Mouse (Mus musculus) thymus, adult 2 months (tissue): ENCODE measurements around the gene Slc15a3. TPM values are rescaled to one million over a fixed set of nuclear protein-coding genes. Genes with fewer than 3 reads are reported as not detected.

Experiments used
- DNase-seq: peaks from one replicate; pipeline ENCODE4 v3.0.0; 2021
- H3K27ac ChIP-seq: fragments of 200-500 bp; 2 replicates; pipeline ENCODE4 v1.5.1; 2012; ENCODE audit warnings: low read length, control low read depth; ENCODE audit not compliant: control insufficient read depth, insufficient read depth
- H3K27me3 ChIP-seq: fragments of 200-500 bp; 2 replicates; pipeline ENCODE4 v1.6.1; 2012; ENCODE audit warnings: mild to moderate bottlenecking, low read length, moderate library complexity, mixed read lengths; ENCODE audit not compliant: control insufficient read depth, insufficient read depth
- H3K36me3 ChIP-seq: fragments of 200-500 bp; 2 replicates; pipeline ENCODE4 v1.6.1; 2012; ENCODE audit warnings: mild to moderate bottlenecking, low read length, moderate library complexity; ENCODE audit not compliant: control insufficient read depth, insufficient read depth
- H3K4me1 ChIP-seq: fragments of 200-500 bp; replicated peaks from 2 replicates; pipeline ENCODE4 v1.6.1; 2012; ENCODE audit warnings: low read length; ENCODE audit not compliant: control insufficient read depth, insufficient read depth
- H3K4me3 ChIP-seq: fragments of 200-500 bp; 2 replicates; pipeline ENCODE4 v1.5.1; 2012; ENCODE audit warnings: mild to moderate bottlenecking, low read length, control low read depth, moderate library complexity; ENCODE audit not compliant: control insufficient read depth, insufficient read depth
- CTCF ChIP-seq: fragments of 200-500 bp; IDR thresholded peaks from 2 replicates; pipeline ENCODE4 v1.5.1; 2012; ENCODE audit warnings: mild to moderate bottlenecking, control low read depth, low read length, moderate library complexity, borderline replicate concordance; ENCODE audit not compliant: control insufficient read depth, poor library complexity, insufficient read depth; ENCODE audit errors: extremely low read depth
- POLR2A ChIP-seq: fragments of 200-500 bp; IDR thresholded peaks from 2 replicates; pipeline ENCODE4 v1.6.1; 2012; ENCODE audit warnings: mild to moderate bottlenecking, low read length, control low read depth, moderate library complexity; ENCODE audit not compliant: control insufficient read depth, poor library complexity, insufficient read depth; ENCODE audit errors: extremely low read depth
- WGBS: fragments of 180-500 bp; shearing (Covaris S2); methylation state at CpG from one replicate; pipeline ENCODE4 v1.1.7; 2018; 5-methylcytosine and 5-hydroxymethylcytosine counted together
- polyA plus RNA-seq: library from polyadenylated mRNA; depleted of rRNA; stranded (reverse); fragments of >200 nt; gene quantifications from 2 replicates; pipeline ENCODE4 v1.2.3, GENCODE M21; 2012

The Slc15a3 gene
- polyA plus RNA-seq, 1 experiment: 29.7 TPM

DNA sequence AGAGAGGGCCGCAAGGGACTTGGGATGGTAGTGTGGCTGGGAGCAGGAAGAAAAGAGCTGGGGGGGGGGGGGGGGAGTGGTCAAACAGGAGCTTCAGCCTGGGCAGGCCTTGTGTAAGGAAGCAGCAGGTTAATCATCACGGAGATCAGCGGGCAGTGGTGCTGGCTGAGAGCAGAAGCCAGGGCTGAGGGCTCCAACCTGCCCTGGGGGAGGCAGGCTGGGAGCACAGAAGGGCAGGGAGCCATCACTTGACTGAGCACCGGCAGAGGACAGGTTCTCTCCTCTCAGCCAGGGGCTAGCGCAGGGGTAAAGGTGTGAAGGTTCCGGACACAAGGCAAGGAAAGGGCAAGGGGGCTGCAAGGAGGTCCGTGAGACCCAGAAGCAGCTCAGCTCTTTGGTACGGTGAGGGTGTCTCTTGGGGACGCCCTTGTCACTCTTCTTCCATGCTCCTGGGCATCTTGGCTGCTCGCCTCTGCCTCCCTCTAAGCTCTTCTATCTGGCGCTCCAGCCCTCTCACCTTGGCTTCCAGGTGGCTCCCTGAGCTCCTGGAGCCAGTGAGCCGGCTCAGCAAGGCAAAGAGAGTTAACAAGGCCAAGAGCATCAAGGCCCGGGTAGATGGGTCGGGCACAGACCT lies 31.9 kb downstream of the Slc15a3 start:
- Histone ChIP-seq H3K4me3 (no peak overlapping the region), H3K27ac (no peak overlapping the region), H3K27me3 (peaks cover 4% of the 10 kb centered on the region; the same call in 1 of the 2 replicates), H3K36me3 (peaks cover 8% of the 10 kb centered on the region; the same call in 1 of the 2 replicates), H3K4me1 (peaks cover 9% of the 10 kb centered on the region; the same call in 1 of the 2 replicates)
- 94% methylated on average over 14 of the region's 14 CpGs for WGBS
- TF ChIP-seq POLR2A: no peak
- no peak for TF ChIP-seq CTCF
- no peak for DNase-seq

DNA sequence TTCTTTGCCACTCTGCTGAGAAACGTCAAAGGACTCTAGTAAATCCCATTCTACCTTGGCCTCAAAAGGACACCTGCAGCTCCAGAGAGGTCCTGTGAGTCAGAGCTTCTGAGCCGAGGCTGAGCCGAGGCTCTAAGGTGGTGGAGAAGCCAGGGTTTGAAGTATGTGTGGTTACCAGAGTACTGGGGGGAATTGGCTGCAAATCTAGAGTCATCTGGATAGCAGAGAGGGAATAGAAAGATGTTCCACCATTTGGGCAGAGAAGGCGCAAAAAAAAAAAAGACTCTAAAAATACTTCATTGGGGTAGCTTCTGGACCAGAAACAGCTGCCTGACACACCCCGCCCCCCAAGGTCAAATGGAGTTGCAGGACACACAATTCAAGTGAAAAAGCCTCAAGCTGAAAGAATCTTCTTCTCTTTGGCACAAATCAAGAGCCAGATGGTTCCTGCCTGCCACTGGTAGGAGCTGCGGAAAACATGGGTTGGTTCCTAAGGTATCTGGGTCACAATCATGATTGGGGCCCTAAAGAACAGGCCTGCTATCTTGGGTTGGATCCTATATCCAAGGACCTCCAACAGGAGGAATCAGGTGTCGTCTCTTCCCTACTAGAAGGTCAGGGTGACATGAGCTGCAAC lies 38.8 kb downstream of the Slc15a3 start:
- Histone ChIP-seq H3K36me3 (peaks cover 3% of the 10 kb centered on the region; the same call in 1 of the 2 replicates), H3K4me3 (no peak overlapping the region), H3K27ac (no peak overlapping the region), H3K27me3 (no peaks in the 10 kb centered on the region), H3K4me1 (peaks cover 16% of the 10 kb centered on the region)
- no peak for DNase-seq
- 92% methylated on average over 7 of the region's 7 CpGs for WGBS
- TF ChIP-seq POLR2A (no peak), CTCF (no peak)

DNA sequence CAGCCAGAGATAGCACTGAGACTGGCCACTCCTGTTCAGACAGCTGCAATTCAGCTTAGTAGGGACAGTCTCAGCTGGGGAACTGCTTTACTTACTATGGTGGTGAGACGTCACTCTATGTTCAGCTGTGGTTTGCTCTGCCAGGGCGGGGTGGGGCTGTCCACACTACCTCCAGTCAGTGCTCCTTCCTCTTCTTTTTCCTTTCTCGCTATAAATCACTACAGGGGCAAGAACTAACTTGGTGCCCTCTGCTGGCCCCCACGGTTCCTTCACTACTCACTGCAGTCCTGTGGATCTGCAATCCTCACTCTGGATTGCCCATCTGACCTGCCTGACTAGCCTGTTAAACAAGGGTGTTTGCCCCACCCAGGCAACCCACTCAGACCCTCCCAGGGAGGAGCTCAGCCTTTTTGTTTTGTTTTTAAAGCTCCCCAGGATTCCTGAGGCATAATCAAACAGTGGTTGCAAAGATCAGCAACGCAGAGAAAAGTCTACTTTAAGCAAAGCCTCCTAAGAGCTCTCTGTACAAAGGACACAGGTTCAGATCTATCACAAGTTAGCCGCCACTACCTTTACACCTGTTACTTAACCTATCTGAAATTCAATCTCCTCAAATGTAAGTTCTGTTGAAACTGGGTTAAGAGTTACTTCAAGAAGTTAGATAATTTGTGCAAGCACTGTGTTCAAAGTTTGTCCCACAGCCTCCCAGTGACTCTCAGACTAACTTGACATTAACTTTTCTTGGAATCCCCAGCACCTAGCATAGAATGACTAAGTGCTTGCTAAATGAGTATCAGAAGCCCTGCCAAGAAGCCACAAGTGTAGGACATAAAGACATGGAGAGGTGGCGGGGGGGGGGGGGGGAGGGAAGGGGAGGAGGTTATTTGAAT lies 40.8 kb downstream of the Slc15a3 start:
- WGBS: 8% methylated on average over 7 of the region's 7 CpGs
- Histone ChIP-seq H3K27ac (no peak overlapping the region), H3K4me1 (peaks cover 16% of the 10 kb centered on the region), H3K36me3 (no peaks in the 10 kb centered on the region), H3K27me3 (no peaks in the 10 kb centered on the region), H3K4me3 (no peak overlapping the region)
- TF ChIP-seq CTCF: no peak
- no peak for TF ChIP-seq POLR2A
- peak; percentile 52 for DNase-seq

DNA sequence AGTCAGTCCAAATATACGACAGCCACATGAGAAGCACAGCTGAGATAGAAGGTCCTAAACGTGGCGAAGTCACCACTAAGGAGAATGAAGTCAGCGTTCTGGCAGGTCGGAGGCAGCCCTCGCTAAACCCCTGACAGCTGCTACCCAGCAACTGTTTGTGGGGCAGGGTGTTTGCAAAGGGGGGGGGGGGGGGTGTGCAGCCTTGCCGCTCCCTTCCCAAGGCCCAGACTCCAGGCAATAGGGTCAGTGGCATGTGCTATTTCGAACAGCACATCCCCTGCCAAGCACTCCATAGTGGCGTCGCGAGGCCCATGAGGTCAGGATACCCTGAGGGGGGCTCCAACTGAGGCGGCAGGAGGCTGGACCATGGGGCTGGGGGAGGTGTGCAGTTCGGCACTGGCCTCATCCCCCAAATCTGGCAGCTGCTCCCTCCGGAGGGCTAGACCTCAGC lies 41.5 kb downstream of the Slc15a3 start:
- 2% methylated on average over 14 of the region's 14 CpGs for WGBS
- TF ChIP-seq POLR2A (no peak), CTCF (no peak)

DNA sequence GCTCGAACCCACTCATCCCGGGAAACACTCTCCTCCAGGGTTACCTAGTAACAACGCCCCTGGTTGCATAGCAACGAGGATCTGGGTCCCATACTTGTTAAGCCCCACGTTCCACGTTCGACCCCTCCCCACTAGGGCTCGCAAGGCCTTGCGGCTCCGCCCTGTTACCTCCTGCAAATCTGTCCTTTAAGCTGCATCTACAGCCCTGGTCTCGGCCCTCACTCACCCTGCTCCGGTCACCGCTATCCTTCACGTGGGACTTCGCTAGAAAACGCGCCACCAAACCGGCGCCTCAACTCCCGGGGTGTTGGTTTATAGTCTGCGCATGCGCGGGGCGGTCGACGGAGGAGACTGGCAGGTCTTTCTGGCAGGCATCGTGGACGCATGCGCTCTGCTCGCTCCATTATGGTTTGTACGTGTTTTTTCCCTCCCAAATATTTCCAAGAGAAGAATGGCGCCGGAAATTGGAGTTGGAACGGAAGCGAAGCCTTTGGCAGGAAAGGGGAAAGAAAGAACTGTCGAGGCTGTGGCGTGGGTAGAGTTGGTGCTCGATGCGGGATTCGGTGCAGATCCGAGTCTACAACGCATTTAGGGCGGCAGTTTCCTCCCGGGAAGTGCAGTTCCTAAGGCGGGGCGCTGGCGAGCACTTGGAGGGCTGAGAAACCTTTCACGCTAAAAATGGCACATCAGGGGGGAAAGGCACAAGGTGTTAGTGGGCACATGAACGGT lies 42.1 kb downstream of the Slc15a3 start, which contains the start of gene Tmem109:
TSS of gene Tmem109 (minus strand) at position 576 of the 729 bp plus-strand sequence.
- Histone ChIP-seq H3K27ac (peak within 1 kb of the TSS; percentile 56; the same call in 1 of the 2 replicates), H3K27me3 (no peaks in the 10 kb centered on the region), H3K4me1 (peaks cover 16% of the 10 kb centered on the region), H3K4me3 (peak within 1 kb of the TSS; percentile 66), H3K36me3 (no peaks in the 10 kb centered on the region)
- WGBS: under 1% methylated on average over 49 of the region's 49 CpGs
- TF ChIP-seq CTCF: peak; percentile 45; the same call in 1 of the 2 replicates
- peak; percentile 62; the same call in 1 of the 2 replicates for TF ChIP-seq POLR2A
- DNase-seq: peak; percentile 89

More for the DNA sequence above, 41.5 kb downstream of the Slc15a3 start:
- Histone ChIP-seq H3K4me3 (peak overlapping the region; percentile 66), H3K27me3 (no peaks in the 10 kb centered on the region), H3K36me3 (no peaks in the 10 kb centered on the region), H3K27ac (no peak overlapping the region), H3K4me1 (peaks cover 16% of the 10 kb centered on the region)
- no peak for DNase-seq

DNA sequence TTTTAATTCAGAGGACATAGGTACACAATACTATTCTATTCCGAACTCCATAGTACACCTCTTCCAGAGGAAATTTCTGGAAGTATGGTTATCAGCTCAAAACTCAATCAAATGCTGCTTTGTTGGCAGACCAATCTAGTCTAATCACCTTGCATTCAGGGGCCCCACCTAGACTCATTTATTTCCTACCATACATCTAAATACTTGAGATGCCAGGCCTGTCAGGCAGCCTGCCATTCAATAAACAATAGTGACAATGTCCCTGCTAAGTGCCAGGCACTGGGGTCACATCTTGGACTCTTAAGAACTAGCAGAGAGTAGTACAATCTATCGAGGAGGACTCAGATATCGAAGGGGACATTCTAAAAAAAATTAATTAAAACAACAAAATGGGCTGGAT lies 52.7 kb downstream of the Slc15a3 start:
- Histone ChIP-seq H3K4me1 (peaks cover 5% of the 10 kb centered on the region; the same call in 1 of the 2 replicates), H3K4me3 (no peak overlapping the region), H3K27me3 (no peaks in the 10 kb centered on the region), H3K27ac (no peak overlapping the region), H3K36me3 (no peaks in the 10 kb centered on the region)
- TF ChIP-seq POLR2A (no peak), CTCF (no peak)
- DNase-seq: no peak
- WGBS: 92% methylated on average over 3 of the region's 3 CpGs
